Mouse (Mus musculus) megakaryocyte-erythroid progenitor cell, adult 5-6 weeks (primary cell): ENCODE measurements around the gene Ocrl. TPM values are rescaled to one million over a fixed set of nuclear protein-coding genes. Genes with fewer than 3 reads are reported as not detected.

ENCODE experiments used
- ATAC-seq: replicated peaks from 2 replicates; pipeline ENCODE4 v1.8.0; 2016; ENCODE audit warnings: mild to moderate bottlenecking, inconsistent platforms; ENCODE audit not compliant: severe bottlenecking, poor library complexity, low FRiP score, low TSS enrichment
- total RNA-seq, 2 experiments: library from RNA; stranded (forward) in 1 of 2; stranded (reverse) in 1 of 2; fragments of 200-1000, 215-1000 nt in 1 of 2; fragments of >200 nt in 1 of 2; fragmentation: Nextera tagmentation in 1 of 2; gene quantifications; 2 replicates each; pipeline ENCODE4 v1.2.3; 2014 to 2017

Ocrl gene
- total RNA-seq, 2 experiments from 2014 or later: 15.6 to 75.1 TPM

- ATAC-seq: no peak
Measured at GRCm38 (mm10) chrX:47971366-47972128, 59.4 kb downstream of the Ocrl start.

GRCm38 (mm10) chrX:47976551-47976950 lies 64.4 kb downstream of the Ocrl start:
- no peak for ATAC-seq

DNA sequence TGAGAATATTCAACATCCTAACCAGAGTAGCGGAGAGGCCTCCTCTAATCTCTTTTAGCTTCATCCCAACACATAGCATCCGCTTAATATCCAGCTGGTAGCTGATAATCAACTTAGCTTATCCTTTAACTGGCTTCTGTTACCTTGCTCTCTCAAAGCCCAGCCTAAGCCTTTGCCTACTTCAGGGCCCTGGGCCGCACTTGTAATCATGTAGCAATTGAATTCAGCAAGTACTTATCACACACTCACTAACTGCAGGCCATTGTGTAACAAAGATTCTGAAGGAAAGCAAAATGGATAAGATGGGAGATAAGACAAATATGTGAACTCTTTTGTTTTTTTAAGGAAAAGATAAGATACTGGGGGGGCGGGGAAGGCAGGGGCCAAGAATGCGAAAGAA lies 64.9 kb downstream of the Ocrl start:
- ATAC-seq: no peak

GRCm38 (mm10) chrX:47985000-47985619 lies 72.9 kb downstream of the Ocrl start:
- no peak for ATAC-seq

DNA sequence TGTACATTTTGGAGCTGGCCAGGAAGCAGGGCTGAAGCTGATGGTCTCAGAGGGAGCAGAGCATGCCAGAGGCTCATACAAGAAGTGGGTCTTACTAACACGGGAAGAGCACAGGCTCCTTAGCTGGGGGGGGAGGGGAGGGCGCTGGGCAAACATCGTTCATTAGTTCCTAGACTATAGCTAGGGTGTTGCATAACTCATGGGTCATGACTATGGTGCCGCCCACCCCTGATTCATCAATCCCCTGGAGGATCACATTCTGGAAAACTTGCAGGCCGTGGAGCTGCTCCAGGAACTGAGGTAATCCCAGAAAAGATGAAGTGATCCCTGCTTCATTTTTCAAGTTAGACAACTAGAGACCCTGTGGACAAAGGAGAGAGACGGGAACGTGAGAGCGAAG lies 75.8 kb downstream of the Ocrl start:
- no peak for ATAC-seq

DNA sequence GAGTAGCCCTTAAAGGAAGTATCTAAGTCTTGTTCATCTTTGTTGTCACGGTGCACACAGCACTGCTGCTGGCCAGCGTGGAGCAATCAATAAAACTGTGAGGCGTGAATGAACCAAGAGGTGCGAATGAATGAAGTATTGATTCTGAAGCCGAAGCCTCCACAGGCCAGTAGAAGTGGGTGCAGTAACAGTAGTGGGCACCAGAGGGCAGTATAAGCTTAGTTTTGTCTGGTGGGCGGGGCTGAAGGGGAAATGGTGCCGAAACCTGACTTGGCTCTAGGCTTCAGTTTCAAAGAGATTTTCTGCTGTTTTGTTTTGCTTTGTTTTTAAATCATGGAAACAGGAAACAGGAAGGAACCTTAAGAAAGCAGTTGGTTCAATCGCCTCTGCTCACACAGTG lies 80.4 kb downstream of the Ocrl start:
- peak; percentile 83 for ATAC-seq

GRCm38 (mm10) chrX:47998412-47998811 lies 86.2 kb downstream of the Ocrl start:
- no peak for ATAC-seq

DNA sequence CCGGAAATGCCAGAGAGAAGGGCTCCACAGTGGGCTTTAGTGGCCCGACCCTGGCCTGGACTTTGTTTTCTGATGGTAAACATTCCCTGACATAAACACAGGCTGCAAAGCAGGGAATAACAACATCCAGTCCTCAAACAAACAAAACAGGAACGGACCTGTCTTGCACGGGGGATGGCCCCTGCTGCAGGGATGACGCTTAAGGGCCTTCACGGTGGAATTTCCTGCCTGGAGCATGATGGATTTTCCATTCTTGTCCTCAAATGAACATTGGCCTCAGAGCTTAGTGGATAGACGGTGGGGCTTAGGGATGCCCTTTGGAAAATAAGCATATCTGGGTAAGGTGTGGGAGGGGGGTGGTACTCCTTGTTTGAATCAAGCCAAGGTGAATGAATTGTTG lies 89.0 kb downstream of the Ocrl start:
- ATAC-seq: no peak

GRCm38 (mm10) chrX:48004786-48005185 lies 92.6 kb downstream of the Ocrl start:
- ATAC-seq: no peak

- no peak for ATAC-seq
Measured at GRCm38 (mm10) chrX:48006062-48006461, 93.9 kb downstream of the Ocrl start.

DNA sequence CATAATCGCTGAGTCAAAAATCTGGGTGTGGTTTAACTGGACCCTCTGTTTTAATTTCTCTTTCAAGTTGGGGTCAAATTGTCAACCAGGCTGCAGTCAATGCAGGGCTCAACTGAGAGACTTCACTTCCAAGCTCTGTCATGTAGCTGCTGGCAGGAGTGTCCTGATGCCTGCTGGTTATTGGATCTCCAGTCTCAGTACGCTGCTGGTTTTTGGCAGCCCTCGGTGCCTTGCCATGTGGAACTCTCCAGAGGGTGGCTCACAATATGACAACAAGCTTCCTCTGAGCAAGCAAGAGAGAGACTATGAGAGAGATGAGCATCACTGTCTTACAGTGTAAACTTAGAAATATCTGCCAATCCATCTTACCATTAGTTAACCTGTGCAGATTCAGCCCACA lies 99.5 kb downstream of the Ocrl start:
- ATAC-seq: no peak

Other genes starting within 250 kb of the Ocrl start
- gene Smarca1, start 19.4 kb upstream of the Ocrl start, total RNA-seq (2014; fragmentation: Nextera tagmentation): not detected in 2 replicates
- not detected in 2 replicates for gene Smarca1, start 19.4 kb upstream of the Ocrl start, total RNA-seq (2017)
- 0.28 TPM in 1 of 2 replicates, not detected in the other for gene Apln, start 122.5 kb downstream of the Ocrl start, total RNA-seq (2014; fragmentation: Nextera tagmentation)
- gene Apln, start 122.5 kb downstream of the Ocrl start, total RNA-seq (2017): 0.27 TPM in 1 of 2 replicates, not detected in the other
- gene Xpnpep2, start 196.3 kb downstream of the Ocrl start, total RNA-seq (2014; fragmentation: Nextera tagmentation): 3.6 TPM in 1 of 2 replicates, not detected in the other
- gene Xpnpep2, start 196.3 kb downstream of the Ocrl start, total RNA-seq (2017): 0.47 TPM in 1 of 2 replicates, not detected in the other
- 34.7 and 38.6 TPM in 2 replicates for gene Sash3, start 234.0 kb downstream of the Ocrl start, total RNA-seq (2014; fragmentation: Nextera tagmentation)
- gene Sash3, start 234.0 kb downstream of the Ocrl start, total RNA-seq (2017): 49.8 and 63.2 TPM in 2 replicates